Mouse (Mus musculus): Measurements from ENCODE around the gene Lmtk2. TPM values are rescaled to one million over a fixed set of nuclear protein-coding genes. Genes with fewer than 3 reads are reported as not detected.
A peak's percentile ranks its signal among the peaks of the same experiment; 100 is the strongest.

Lmtk2 gene
- polyA plus RNA-seq (2015; fragmentation: Nextera tagmentation; extraction: Ambion mirVana) = 4.9 and 5.1 TPM in 2 replicates

DNA sequence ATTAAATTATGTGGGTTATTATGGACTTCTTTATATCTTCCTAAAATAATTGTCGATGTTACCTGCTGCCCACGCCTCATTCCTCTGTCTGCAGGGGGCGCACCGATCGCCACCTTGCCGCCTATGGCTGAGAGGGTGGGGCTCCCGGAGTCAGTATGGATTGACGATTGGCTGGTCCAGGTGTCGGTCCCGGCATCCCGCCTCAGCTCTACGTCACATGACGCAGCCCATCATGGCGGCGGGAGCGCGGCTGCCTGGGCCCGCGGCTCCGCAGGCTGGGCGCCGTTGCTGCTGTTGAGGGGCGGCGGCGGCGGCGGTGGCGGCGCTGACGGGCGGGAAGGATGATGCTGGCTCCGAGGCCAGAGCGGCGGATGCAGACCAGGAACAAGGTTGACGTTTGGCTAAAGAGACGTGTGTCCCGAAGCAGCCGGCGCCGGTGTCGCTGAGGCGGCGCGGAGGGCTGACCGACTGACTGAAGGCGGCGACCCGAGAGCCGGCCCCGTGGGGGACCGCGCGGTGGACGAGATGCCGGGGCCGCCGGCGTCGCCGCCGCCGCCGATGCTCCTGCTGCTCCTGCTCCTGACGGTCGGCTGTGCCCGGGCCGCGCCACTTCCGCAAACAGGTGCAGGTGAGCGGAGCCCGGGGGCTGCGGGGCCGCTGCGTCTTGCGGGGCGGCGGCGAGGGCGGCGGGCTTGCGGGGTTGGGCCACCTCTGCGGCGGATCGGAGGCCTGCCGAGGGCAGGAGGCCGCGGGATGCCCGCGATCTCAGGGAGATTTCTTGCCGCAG, at the start of gene Lmtk2:
Gene Lmtk2, plus strand, starts transcription at position 288 of the 787 bp plus-strand sequence.
- Histone ChIP-seq H3K4me1 (replicated peaks; ENCODE audit: insufficient read depth, low read length) (0 out of 2 replicates have a peak, but pooled peaks cover 4% of the 10 kb centered on the region), H3K9ac (ENCODE audit: low read depth, low read length) (peak within 1 kb of the TSS; percentile 91), H3K27me3 (ENCODE audit: insufficient read depth, low read length) (no peaks in the 10 kb centered on the region), H3K4me2 (ENCODE audit: low read length) (peak within 1 kb of the TSS; percentile 97), H3K9me3 (replicated peaks; ENCODE audit: low read length) (no peaks in the 10 kb centered on the region), H3K36me3 (ENCODE audit: insufficient read depth, low read length) (no peaks in the 10 kb centered on the region), H3K4me3 (replicated peaks; ENCODE audit: low read depth, low read length) (peak within 1 kb of the TSS; percentile 98), H3K27ac (peak within 1 kb of the TSS; percentile 88)
- DNase-seq (ENCODE audit: low spot score) = peak; percentile 98
- peak; percentile 91 for TF ChIP-seq CTCF (IDR thresholded peaks at IDR 0.05; ENCODE audit: low read depth)
- ATAC-seq (replicated peaks; ENCODE audit: low FRiP score, low read depth) = peak; percentile 99
- under 1% methylated on average over 90 of the region's 90 CpGs for WGBS

DNA sequence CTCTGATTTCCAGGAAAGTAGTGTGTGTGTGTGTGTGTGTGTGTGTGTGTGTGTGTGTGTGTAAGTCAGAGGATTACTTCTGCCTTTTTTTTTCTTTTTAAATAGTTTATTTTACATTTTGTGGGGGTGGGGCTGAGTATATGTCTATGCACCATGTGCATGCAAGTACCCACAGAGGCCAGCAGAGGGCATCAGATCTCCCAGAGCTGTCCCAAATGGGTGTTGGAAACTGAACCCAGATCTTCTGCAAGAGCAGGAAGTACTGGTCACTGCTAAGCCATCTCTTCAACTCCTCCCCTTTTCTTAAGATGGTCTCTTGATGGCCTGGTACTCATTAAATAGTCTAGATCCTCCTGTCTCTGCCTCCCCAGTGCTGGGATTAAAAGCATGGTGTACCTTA, 49.0 kb upstream of the Lmtk2 start:
- Histone ChIP-seq H3K4me2 (ENCODE audit: low read length) (no peak overlapping the region), H3K36me3 (ENCODE audit: insufficient read depth, low read length) (no peaks in the 10 kb centered on the region), H3K27me3 (ENCODE audit: insufficient read depth, low read length) (no peaks in the 10 kb centered on the region), H3K9ac (ENCODE audit: low read depth, low read length) (no peak overlapping the region), H3K4me1 (replicated peaks; ENCODE audit: insufficient read depth, low read length) (no peaks in the 10 kb centered on the region), H3K4me3 (replicated peaks; ENCODE audit: low read depth, low read length) (no peak overlapping the region), H3K9me3 (replicated peaks; ENCODE audit: low read length) (no peaks in the 10 kb centered on the region), H3K27ac (no peak overlapping the region)
- DNase-seq (ENCODE audit: low spot score) (no peak), ATAC-seq (replicated peaks; ENCODE audit: low FRiP score, low read depth) (no peak)
- TF ChIP-seq CTCF (IDR thresholded peaks at IDR 0.05; ENCODE audit: low read depth) = peak; percentile 53

DNA sequence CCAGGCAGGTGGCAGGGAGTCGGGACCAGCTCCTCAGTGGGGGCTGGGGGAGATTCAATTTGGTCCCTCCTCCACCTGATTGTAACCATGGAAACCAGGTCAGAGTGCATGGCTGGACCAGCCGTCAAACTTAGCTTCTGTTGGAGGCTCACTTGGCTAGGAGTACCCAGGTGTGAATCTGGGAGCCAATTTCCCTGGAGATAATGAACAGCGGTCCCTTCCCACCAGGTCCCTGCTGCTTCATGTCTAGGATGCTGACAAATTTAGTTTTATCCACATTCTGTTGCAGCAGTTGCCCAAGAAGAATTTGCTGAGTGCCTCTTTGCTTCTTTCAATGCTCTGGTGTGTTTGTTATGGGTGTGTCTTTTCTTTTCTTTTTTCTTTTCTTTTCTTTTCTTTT, 46.8 kb upstream of the Lmtk2 start:
- Histone ChIP-seq H3K9ac (ENCODE audit: low read depth, low read length) (no peak overlapping the region), H3K27me3 (ENCODE audit: insufficient read depth, low read length) (no peaks in the 10 kb centered on the region), H3K36me3 (ENCODE audit: insufficient read depth, low read length) (no peaks in the 10 kb centered on the region), H3K27ac (no peak overlapping the region), H3K4me2 (ENCODE audit: low read length) (no peak overlapping the region), H3K4me3 (replicated peaks; ENCODE audit: low read depth, low read length) (no peak overlapping the region), H3K4me1 (replicated peaks; ENCODE audit: insufficient read depth, low read length) (no peaks in the 10 kb centered on the region), H3K9me3 (replicated peaks; ENCODE audit: low read length) (no peaks in the 10 kb centered on the region)
- 43% methylated on average over 3 of the region's 3 CpGs for WGBS
- no peak for ATAC-seq (replicated peaks; ENCODE audit: low FRiP score, low read depth)
- no peak for TF ChIP-seq CTCF (IDR thresholded peaks at IDR 0.05; ENCODE audit: low read depth)
- no peak for DNase-seq (ENCODE audit: low spot score)

DNA sequence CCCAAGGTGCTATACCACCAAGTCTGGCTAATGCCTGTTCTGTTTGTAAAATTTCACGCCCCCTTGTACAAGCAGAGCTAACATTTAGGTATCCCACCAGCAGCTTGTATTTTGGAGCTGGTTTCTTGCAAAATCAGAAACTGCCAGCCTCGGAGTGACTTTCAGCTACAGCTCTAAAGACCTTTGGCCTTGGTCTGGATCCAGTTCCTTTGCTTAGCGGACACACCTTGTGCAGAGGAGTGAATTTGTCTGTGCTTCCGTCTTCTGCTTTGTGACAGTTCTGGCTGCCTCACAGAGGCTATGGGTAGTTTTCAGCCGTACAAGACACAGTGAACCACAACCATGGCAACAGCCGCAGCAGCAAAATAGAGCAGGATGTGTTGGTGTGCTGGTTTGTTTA, 45.9 kb upstream of the Lmtk2 start:
- H3K9me3 ChIP-seq (replicated peaks; ENCODE audit: low read length) = no peaks in the 10 kb centered on the region
- H3K9ac ChIP-seq (ENCODE audit: low read depth, low read length) = no peak overlapping the region
- no peak for ATAC-seq (replicated peaks; ENCODE audit: low FRiP score, low read depth)
- H3K4me2 ChIP-seq (ENCODE audit: low read length) = no peak overlapping the region
- no peaks in the 10 kb centered on the region for H3K27me3 ChIP-seq (ENCODE audit: insufficient read depth, low read length)
- TF ChIP-seq CTCF (IDR thresholded peaks at IDR 0.05; ENCODE audit: low read depth) = no peak
- no peak overlapping the region for H3K4me3 ChIP-seq (replicated peaks; ENCODE audit: low read depth, low read length)
- no peak overlapping the region for H3K27ac ChIP-seq
- no peaks in the 10 kb centered on the region for H3K4me1 ChIP-seq (replicated peaks; ENCODE audit: insufficient read depth, low read length)
- no peaks in the 10 kb centered on the region for H3K36me3 ChIP-seq (ENCODE audit: insufficient read depth, low read length)
- 77% methylated on average over 6 of the region's 6 CpGs for WGBS
- DNase-seq (ENCODE audit: low spot score) = no peak

DNA sequence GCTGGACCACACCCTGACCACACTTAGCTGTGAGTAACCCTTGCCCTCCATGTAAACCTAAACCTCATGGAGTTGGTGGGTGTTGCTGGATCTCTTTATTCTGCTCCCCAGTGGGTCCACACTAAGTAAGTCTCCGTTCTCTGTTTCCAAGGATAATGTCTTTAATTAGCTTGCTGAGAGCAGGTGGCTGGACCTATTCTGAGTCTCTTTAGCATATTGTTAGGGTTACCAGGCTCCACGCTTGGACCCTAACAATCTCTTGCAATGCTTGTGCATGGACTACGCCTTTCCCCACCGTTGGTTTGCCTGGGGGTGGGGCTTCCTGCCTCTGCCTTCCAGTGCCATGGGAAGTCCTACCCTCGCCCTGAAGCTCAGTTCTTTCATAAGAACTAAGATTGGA, 36.1 kb upstream of the Lmtk2 start:
- H3K9me3 ChIP-seq (replicated peaks; ENCODE audit: low read length) = no peaks in the 10 kb centered on the region; the same call in none of the 2 replicates
- H3K9ac ChIP-seq (ENCODE audit: low read depth, low read length) = no peak overlapping the region
- DNase-seq (ENCODE audit: low spot score) (no peak), ATAC-seq (replicated peaks; ENCODE audit: low FRiP score, low read depth) (no peak)
- H3K4me2 ChIP-seq (ENCODE audit: low read length) = no peak overlapping the region
- H3K4me3 ChIP-seq (replicated peaks; ENCODE audit: low read depth, low read length) = no peak overlapping the region
- no peaks in the 10 kb centered on the region for H3K4me1 ChIP-seq (replicated peaks; ENCODE audit: insufficient read depth, low read length)
- no peak overlapping the region for H3K27ac ChIP-seq
- H3K27me3 ChIP-seq (ENCODE audit: insufficient read depth, low read length) = no peaks in the 10 kb centered on the region
- no peak for TF ChIP-seq CTCF (IDR thresholded peaks at IDR 0.05; ENCODE audit: low read depth)
- no peaks in the 10 kb centered on the region for H3K36me3 ChIP-seq (ENCODE audit: insufficient read depth, low read length)
- 66% methylated on average over 5 of the region's 5 CpGs for WGBS

DNA sequence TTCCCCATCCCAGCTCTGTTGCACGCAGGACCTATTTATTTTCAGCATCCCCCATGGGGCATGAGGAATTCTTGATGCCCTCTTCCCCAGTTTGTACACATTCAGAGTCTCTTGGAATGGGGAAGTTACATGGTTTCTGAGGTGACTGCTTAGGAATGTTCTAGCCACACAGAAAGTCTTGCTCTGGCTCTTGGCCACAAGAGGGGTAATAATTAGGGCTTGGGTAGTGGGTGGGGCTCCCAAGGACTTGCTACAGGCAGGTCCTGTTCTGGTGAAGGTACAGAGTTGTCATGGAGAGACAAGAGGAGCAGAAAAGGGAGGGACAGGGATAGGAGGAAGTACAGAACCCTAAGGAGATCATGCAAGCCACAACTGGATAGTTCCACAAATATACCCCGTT, 34.2 kb upstream of the Lmtk2 start:
- TF ChIP-seq CTCF (IDR thresholded peaks at IDR 0.05; ENCODE audit: low read depth) = no peak
- Histone ChIP-seq H3K4me3 (replicated peaks; ENCODE audit: low read depth, low read length) (no peak overlapping the region), H3K36me3 (ENCODE audit: insufficient read depth, low read length) (no peaks in the 10 kb centered on the region), H3K27me3 (ENCODE audit: insufficient read depth, low read length) (no peaks in the 10 kb centered on the region), H3K9me3 (replicated peaks; ENCODE audit: low read length) (no peaks in the 10 kb centered on the region; the same call in none of the 2 replicates), H3K9ac (ENCODE audit: low read depth, low read length) (no peak overlapping the region), H3K27ac (no peak overlapping the region), H3K4me2 (ENCODE audit: low read length) (no peak overlapping the region), H3K4me1 (replicated peaks; ENCODE audit: insufficient read depth, low read length) (no peaks in the 10 kb centered on the region)
- WGBS = 77% methylated on average over 2 of the region's 2 CpGs
- ATAC-seq (replicated peaks; ENCODE audit: low FRiP score, low read depth) (no peak), DNase-seq (ENCODE audit: low spot score) (no peak)

Measured in kidney, postnatal 0 days (tissue).